Mouse (Mus musculus) lung, adult 2 months (tissue): ENCODE measurements around the gene Nbea.

Experiments
- CTCF ChIP-seq: fragments of 200-500 bp; IDR thresholded peaks from 2 replicates; pipeline ENCODE4 v1.5.1; 2011; ENCODE audit warnings: mild to moderate bottlenecking, low read length, control low read depth; ENCODE audit not compliant: insufficient read depth
- POLR2A ChIP-seq: fragments of 200-500 bp; IDR thresholded peaks from 2 replicates; pipeline ENCODE4 v1.6.1; 2011; ENCODE audit warnings: low read depth, mild to moderate bottlenecking, control low read depth, low read length, borderline replicate concordance; ENCODE audit errors: extremely low read depth

DNA sequence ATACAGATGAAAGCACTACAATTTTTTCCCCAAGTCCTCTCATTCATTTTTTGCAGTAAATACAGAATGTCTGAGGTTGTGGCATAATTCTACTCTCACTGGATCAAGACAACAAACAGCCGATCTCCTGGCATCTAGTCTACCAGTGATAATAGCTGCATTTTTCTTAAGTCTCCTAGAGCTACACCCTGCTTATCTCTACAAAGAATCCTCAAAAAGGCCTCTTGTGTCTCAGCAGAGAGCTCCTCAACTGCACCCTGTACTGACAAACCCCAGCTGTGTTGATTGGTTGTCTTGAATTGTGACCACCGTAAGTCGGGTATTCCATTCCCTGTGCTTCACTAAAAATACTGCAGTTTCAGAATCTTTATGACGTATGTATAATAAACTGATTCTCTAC is 118.3 kb downstream of the Nbea start:
- no peak for TF ChIP-seq POLR2A
- no peak for TF ChIP-seq CTCF
